Mouse (Mus musculus) spleen, adult 2 months (tissue): ENCODE data around the gene Fam168a.

Experiments used
- CTCF ChIP-seq: fragments of 200-500 bp; IDR thresholded peaks from 2 replicates; pipeline ENCODE4 v1.5.1; 2011; ENCODE audit warnings: mild to moderate bottlenecking, inconsistent platforms; ENCODE audit not compliant: insufficient read depth, insufficient read length, insufficient replicate concordance; ENCODE audit errors: extremely low read depth
- POLR2A ChIP-seq: fragments of 200-500 bp; IDR thresholded peaks from 2 replicates; pipeline ENCODE4 v1.6.1; 2011; ENCODE audit warnings: low read depth, low read length, inconsistent platforms

DNA sequence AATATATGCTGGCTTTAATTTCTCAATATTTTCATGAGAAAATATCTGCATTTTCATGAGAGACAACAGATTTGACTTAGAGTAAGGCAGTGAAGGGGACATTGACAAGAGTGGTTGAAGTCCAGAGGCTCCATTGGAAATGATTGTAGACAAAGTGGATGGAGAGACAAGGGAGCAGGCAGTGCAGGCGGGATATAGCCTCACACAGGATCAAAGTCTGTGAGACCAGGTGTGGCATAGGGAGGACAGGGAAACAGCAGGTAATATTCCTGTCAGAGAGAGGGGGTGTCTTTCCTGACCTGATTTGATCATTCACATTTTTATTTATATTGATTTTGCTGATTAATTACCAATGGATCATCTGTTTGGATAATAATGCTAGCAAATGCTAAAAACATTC is 69.4 kb downstream of the Fam168a start:
- TF ChIP-seq CTCF (no peak), POLR2A (no peak)
